Mouse (Mus musculus) hindbrain, embryonic 10.5 days (tissue): ENCODE data around the gene Enthd1. TPM values are rescaled to one million over a fixed set of nuclear protein-coding genes. Genes with fewer than 3 reads are reported as not detected.
"Not testable (repeated sequence)": the region's sequence is repeated elsewhere in the genome, so short reads cannot be mapped to it uniquely, and the experiment has no call there.

Experiments
- DNase-seq: peaks from one replicate; pipeline ENCODE4 v3.0.0-alpha.2; 2017; ENCODE audit warnings: low spot score
- H3K27ac ChIP-seq: fragments of 300-500 bp; sonication (generic); 2 replicates; pipeline ENCODE4 v1.5.1; 2016; ENCODE audit warnings: mild to moderate bottlenecking, moderate library complexity
- H3K27me3 ChIP-seq: fragments of 300-500 bp; sonication (generic); 2 replicates; pipeline ENCODE4 v1.6.1; 2016; ENCODE audit warnings: mild to moderate bottlenecking; ENCODE audit not compliant: poor library complexity, insufficient read depth, severe bottlenecking
- H3K36me3 ChIP-seq: fragments of 300-500 bp; sonication (generic); 2 replicates; pipeline ENCODE4 v1.6.1; 2016; ENCODE audit warnings: mild to moderate bottlenecking, moderate library complexity
- H3K4me1 ChIP-seq: fragments of 300-500 bp; sonication (generic); replicated peaks from 2 replicates; pipeline ENCODE4 v1.6.1; 2016; ENCODE audit warnings: mild to moderate bottlenecking
- H3K4me3 ChIP-seq: fragments of 300-500 bp; sonication (generic); 2 replicates; pipeline ENCODE4 v1.5.1; 2016; ENCODE audit warnings: mild to moderate bottlenecking, moderate library complexity
- H3K9me3 ChIP-seq: fragments of 300-500 bp; sonication (generic); 2 replicates; pipeline ENCODE4 v1.6.1; 2016; ENCODE audit warnings: mild to moderate bottlenecking, moderate library complexity
- WGBS: fragments of 180-500 bp; shearing (Covaris S2); methylation state at CpG from one replicate; pipeline ENCODE4 v1.1.7; 2016; 5-methylcytosine and 5-hydroxymethylcytosine counted together
- polyA plus RNA-seq: library from polyadenylated mRNA; unstranded; fragments of >200 nt; fragmentation: Nextera tagmentation; extraction: Ambion mirVana; gene quantifications from 2 replicates; pipeline ENCODE4 v1.2.1, GENCODE M21; 2016

Gene Enthd1
- polyA plus RNA-seq, 1 experiment from 2014 or later: not detected

GRCm38 (mm10) chr15:80519931-80520330 lies 45.0 kb downstream of the Enthd1 start:
- Histone ChIP-seq H3K4me3 (no peak overlapping the region), H3K36me3 (no peaks in the 10 kb centered on the region), H3K9me3 (no peaks in the 10 kb centered on the region), H3K27me3 (no peaks in the 10 kb centered on the region), H3K27ac (no peak overlapping the region), H3K4me1 (peaks cover 9% of the 10 kb centered on the region)
- 89% methylated on average over 5 of the region's 5 CpGs for WGBS
- DNase-seq: no peak

GRCm38 (mm10) chr15:80518567-80519223 lies 46.3 kb downstream of the Enthd1 start:
- H3K4me1 ChIP-seq: peaks cover 9% of the 10 kb centered on the region
- H3K27me3 ChIP-seq: no peaks in the 10 kb centered on the region
- no peak overlapping the region for H3K4me3 ChIP-seq
- no peak for DNase-seq
- peak overlapping the region; percentile 56; the same call in 1 of the 2 replicates for H3K27ac ChIP-seq
- WGBS: 91% methylated on average over 12 of the region's 12 CpGs
- no peaks in the 10 kb centered on the region for H3K36me3 ChIP-seq
- no peaks in the 10 kb centered on the region for H3K9me3 ChIP-seq

- Histone ChIP-seq H3K4me3 (no peak overlapping the region), H3K36me3 (no peaks in the 10 kb centered on the region), H3K9me3 (no peaks in the 10 kb centered on the region), H3K4me1 (peaks cover 9% of the 10 kb centered on the region), H3K27me3 (no peaks in the 10 kb centered on the region), H3K27ac (peak overlapping the region; percentile 56; the same call in 1 of the 2 replicates)
- WGBS: 56% methylated on average over 9 of the region's 9 CpGs
- DNase-seq: peak; percentile 27
Measured at GRCm38 (mm10) chr15:80517996-80518395, 47.0 kb downstream of the Enthd1 start.

GRCm38 (mm10) chr15:80516525-80516924 lies 48.4 kb downstream of the Enthd1 start:
- H3K27ac ChIP-seq: no peak overlapping the region
- no peak overlapping the region for H3K4me3 ChIP-seq
- H3K27me3 ChIP-seq: no peaks in the 10 kb centered on the region
- H3K36me3 ChIP-seq: no peaks in the 10 kb centered on the region
- no peak for DNase-seq
- H3K4me1 ChIP-seq: peaks cover 9% of the 10 kb centered on the region
- WGBS: 89% methylated on average over 3 of the region's 3 CpGs
- no peaks in the 10 kb centered on the region for H3K9me3 ChIP-seq

- peaks cover 19% of the 10 kb centered on the region for H3K4me1 ChIP-seq
- peak; percentile 58 for DNase-seq
- H3K27ac ChIP-seq: peak overlapping the region; percentile 60
- WGBS: 8% methylated on average over 4 of the region's 4 CpGs
- no peaks in the 10 kb centered on the region for H3K9me3 ChIP-seq
- no peaks in the 10 kb centered on the region for H3K36me3 ChIP-seq
- no peak overlapping the region for H3K4me3 ChIP-seq
- no peaks in the 10 kb centered on the region for H3K27me3 ChIP-seq
Measured at GRCm38 (mm10) chr15:80505086-80505485, 59.9 kb downstream of the Enthd1 start.

- not testable (repeated sequence) for DNase-seq, H3K27me3 ChIP-seq, H3K9me3 ChIP-seq, H3K36me3 ChIP-seq, H3K27ac ChIP-seq, H3K4me3 ChIP-seq
- WGBS: 98% methylated on average over 4 of the region's 4 CpGs
- H3K4me1 ChIP-seq: peaks cover 19% of the 10 kb centered on the region
Measured at GRCm38 (mm10) chr15:80503155-80503554, 61.8 kb downstream of the Enthd1 start.

- H3K9me3 ChIP-seq: no peaks in the 10 kb centered on the region
- no peak overlapping the region for H3K4me3 ChIP-seq
- 88% methylated on average over 2 of the region's 2 CpGs for WGBS
- H3K27ac ChIP-seq: no peak overlapping the region
- no peak for DNase-seq
- peaks cover 19% of the 10 kb centered on the region for H3K4me1 ChIP-seq
- H3K36me3 ChIP-seq: no peaks in the 10 kb centered on the region
- no peaks in the 10 kb centered on the region for H3K27me3 ChIP-seq
Measured at GRCm38 (mm10) chr15:80502741-80503140, 62.2 kb downstream of the Enthd1 start.

- no peak for DNase-seq
- peaks cover 16% of the 10 kb centered on the region for H3K4me1 ChIP-seq
- 88% methylated on average over 21 of the region's 21 CpGs for WGBS
Measured at GRCm38 (mm10) chr15:80501106-80502096, 63.6 kb downstream of the Enthd1 start.

GRCm38 (mm10) chr15:80500426-80500825 lies 64.5 kb downstream of the Enthd1 start:
- no peak overlapping the region for H3K27ac ChIP-seq
- H3K27me3 ChIP-seq: no peaks in the 10 kb centered on the region
- WGBS: 78% methylated on average over 10 of the region's 10 CpGs
- H3K36me3 ChIP-seq: no peaks in the 10 kb centered on the region
- no peaks in the 10 kb centered on the region for H3K9me3 ChIP-seq
- H3K4me1 ChIP-seq: peaks cover 8% of the 10 kb centered on the region
- DNase-seq: no peak
- no peak overlapping the region for H3K4me3 ChIP-seq

More at GRCm38 (mm10) chr15:80501106-80502096, 63.6 kb downstream of the Enthd1 start:
- Histone ChIP-seq H3K36me3 (no peaks in the 10 kb centered on the region), H3K4me3 (no peak overlapping the region), H3K27ac (no peak overlapping the region), H3K9me3 (no peaks in the 10 kb centered on the region), H3K27me3 (no peaks in the 10 kb centered on the region)

- peaks cover 18% of the 10 kb centered on the region for H3K27me3 ChIP-seq
- H3K27ac ChIP-seq, DNase-seq, H3K36me3 ChIP-seq, H3K4me3 ChIP-seq, H3K9me3 ChIP-seq: not testable (repeated sequence)
- WGBS: 83% methylated on average over 3 of the region's 3 CpGs
- H3K4me1 ChIP-seq: peaks cover 23% of the 10 kb centered on the region
Measured at GRCm38 (mm10) chr15:80497733-80498132, 67.2 kb downstream of the Enthd1 start.

- Histone ChIP-seq H3K9me3 (0 out of 2 replicates have a peak, but pooled peaks cover 3% of the 10 kb centered on the region), H3K27me3 (peaks cover 18% of the 10 kb centered on the region), H3K27ac (no peak overlapping the region), H3K4me3 (no peak overlapping the region), H3K36me3 (no peaks in the 10 kb centered on the region), H3K4me1 (peaks cover 48% of the 10 kb centered on the region)
- WGBS: 76% methylated on average over 4 of the region's 4 CpGs
- DNase-seq: no peak
Measured at GRCm38 (mm10) chr15:80491505-80491904, 73.5 kb downstream of the Enthd1 start.

- H3K27me3 ChIP-seq: peaks cover 18% of the 10 kb centered on the region
- H3K4me3 ChIP-seq: no peak overlapping the region
- H3K9me3 ChIP-seq: 0 out of 2 replicates have a peak, but pooled peaks cover 3% of the 10 kb centered on the region
- no peak overlapping the region for H3K27ac ChIP-seq
- no peak for DNase-seq
- peaks cover 53% of the 10 kb centered on the region for H3K4me1 ChIP-seq
- no peaks in the 10 kb centered on the region for H3K36me3 ChIP-seq
- 91% methylated on average over 5 of the region's 5 CpGs for WGBS
Measured at GRCm38 (mm10) chr15:80490151-80490550, 74.8 kb downstream of the Enthd1 start.

GRCm38 (mm10) chr15:80488658-80489057 lies 76.3 kb downstream of the Enthd1 start:
- Histone ChIP-seq H3K36me3 (no peaks in the 10 kb centered on the region), H3K4me3 (no peak overlapping the region), H3K9me3 (0 out of 2 replicates have a peak, but pooled peaks cover 3% of the 10 kb centered on the region), H3K4me1 (peaks cover 49% of the 10 kb centered on the region), H3K27me3 (peaks cover 8% of the 10 kb centered on the region), H3K27ac (peak overlapping the region; percentile 24; the same call in 1 of the 2 replicates)
- DNase-seq: no peak
- WGBS: 35% methylated on average over 3 of the region's 3 CpGs
